Mouse (Mus musculus) kidney, adult 11 months (tissue): ENCODE measurements around the gene Cdk5r2.

Source experiments
- DNase-seq: peaks from one replicate; pipeline ENCODE4 v3.0.0; 2022

Gene Cdk5r2

GRCm38 (mm10) chr1:74893134-74893855, 38.6 kb downstream of the Cdk5r2 start, which contains the start of gene Cryba2:
Gene Cryba2, minus strand, starts transcription at chr1:74893143.
- DNase-seq, result peak; percentile 31

GRCm38 (mm10) chr1:74894966-74895365, 40.2 kb downstream of the Cdk5r2 start:
- DNase-seq, result no peak

- no peak for DNase-seq
These were observed 43.2 kb downstream of the Cdk5r2 start for GRCm38 (mm10) chr1:74897976-74898375.

- no peak for DNase-seq
These were observed 44.1 kb downstream of the Cdk5r2 start for GRCm38 (mm10) chr1:74898656-74899431.

- DNase-seq, result peak; percentile 59
These were observed 45.9 kb downstream of the Cdk5r2 start for GRCm38 (mm10) chr1:74900341-74901285.

- peak; percentile 23 for DNase-seq
These were observed 47.0 kb downstream of the Cdk5r2 start for GRCm38 (mm10) chr1:74901686-74902085.

- DNase-seq, result no peak
These were observed 47.5 kb downstream of the Cdk5r2 start for GRCm38 (mm10) chr1:74902191-74902590.
